Mouse (Mus musculus) adrenal gland, postnatal 25 days (tissue): ENCODE data around the gene Vmn1r167. TPM values are rescaled to one million over a fixed set of nuclear protein-coding genes. Genes with fewer than 3 reads are reported as not detected.
"Not testable (repeated sequence)": the region's sequence is repeated elsewhere in the genome, so short reads cannot be mapped to it uniquely, and the experiment has no call there.

Experiments used
- DNase-seq: peaks from one replicate; pipeline ENCODE4 v3.0.0; 2021; ENCODE audit warnings: mixed read lengths
- long read RNA-seq: library from polyadenylated mRNA; stranded (forward); transcript quantifications from one replicate; pipeline ENCODE4 v2.0.0, GENCODE M21; 2021
- total RNA-seq: library from RNA; stranded (reverse); gene quantifications from 2 replicates; pipeline ENCODE4 v1.2.3, GENCODE M21; 2021

Gene Vmn1r167
- total RNA-seq: not detected in 2 replicates
- long read RNA-seq: 0 reads

DNA sequence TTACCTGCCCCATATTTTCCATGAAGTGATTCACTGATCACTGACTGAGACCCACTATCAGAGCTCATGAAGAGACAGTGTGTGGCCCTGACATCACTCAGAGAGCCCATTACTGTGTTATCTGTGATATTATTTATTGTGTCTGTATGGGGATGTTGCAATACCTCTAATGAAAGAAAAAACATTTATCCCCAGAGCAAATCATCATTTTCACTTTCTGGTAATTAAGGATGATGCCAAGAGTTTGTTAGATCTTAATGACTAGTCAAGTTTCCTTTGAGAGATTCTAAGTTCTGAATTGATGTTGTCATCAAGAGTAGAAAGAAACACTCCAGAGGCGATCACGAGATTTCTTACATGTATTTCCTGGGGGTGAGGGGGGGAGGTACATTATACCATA is at the start of gene Vmn1r167:
Vmn1r167 (minus strand) TSS at position 101 of the 400 bp plus-strand sequence.
- not testable (repeated sequence) for DNase-seq

DNA sequence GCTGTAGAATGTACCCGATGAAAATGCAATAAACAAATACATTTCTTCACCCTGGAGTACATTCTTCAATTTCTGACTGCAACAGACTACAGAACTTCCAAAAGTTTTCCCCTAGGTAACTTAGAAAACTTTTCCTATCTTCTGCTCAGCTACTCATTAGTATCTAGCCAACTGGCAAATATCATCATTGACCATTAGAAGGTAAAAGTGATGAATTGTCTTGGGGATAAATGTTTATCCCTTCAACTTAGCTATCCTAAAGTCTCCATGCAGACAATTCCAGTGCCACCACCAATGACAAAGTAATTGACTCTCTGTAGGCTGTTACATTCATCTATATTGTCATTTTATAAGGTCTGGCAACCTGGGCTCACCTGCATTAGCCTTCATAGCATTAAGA is 32.4 kb upstream of the Vmn1r167 start, which contains the start of gene Vmn1r168:
Vmn1r168 (plus strand) TSS at position 301 of the 400 bp plus-strand sequence.
- DNase-seq: not testable (repeated sequence)

DNA sequence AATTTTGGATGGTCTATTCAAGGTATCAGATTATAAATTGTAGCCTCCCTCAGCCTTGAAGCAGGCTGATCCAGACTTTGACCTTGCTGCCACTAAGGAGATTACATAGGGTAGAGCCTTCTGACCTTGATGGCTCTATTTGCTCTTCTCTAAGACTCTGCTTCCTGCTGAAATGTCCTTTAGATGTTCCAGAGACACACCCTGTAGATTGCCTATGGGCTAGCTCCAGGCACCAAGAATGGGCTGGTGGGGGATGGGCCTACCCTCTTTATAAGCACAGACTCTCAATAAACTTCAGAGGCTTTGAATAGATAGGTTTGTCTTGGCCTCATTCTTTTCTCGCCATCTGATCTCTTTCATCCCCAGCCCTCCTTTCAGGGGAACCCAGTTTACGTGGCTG is 34.1 kb downstream of the Vmn1r167 start:
- DNase-seq: not testable (repeated sequence)

DNA sequence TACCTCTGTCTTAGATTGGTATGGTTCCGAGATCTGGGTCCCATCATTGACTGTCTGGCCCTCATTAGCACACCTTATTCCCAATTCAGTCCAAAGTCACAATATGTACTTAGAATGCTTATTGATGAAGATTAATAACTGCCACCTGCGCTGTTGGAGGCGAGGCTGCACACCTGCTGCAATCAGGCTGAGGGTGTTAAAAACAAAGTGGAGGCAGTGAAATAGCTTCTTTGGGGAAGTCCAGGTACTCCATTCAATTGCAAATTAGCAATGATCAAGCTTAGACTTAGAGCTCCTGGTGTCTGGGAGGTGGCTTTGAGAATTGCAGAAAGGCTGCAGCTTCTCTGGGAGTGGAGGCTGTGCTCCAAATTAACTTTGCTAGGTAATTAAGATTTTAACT is 36.2 kb downstream of the Vmn1r167 start:
- DNase-seq: not testable (repeated sequence)

DNA sequence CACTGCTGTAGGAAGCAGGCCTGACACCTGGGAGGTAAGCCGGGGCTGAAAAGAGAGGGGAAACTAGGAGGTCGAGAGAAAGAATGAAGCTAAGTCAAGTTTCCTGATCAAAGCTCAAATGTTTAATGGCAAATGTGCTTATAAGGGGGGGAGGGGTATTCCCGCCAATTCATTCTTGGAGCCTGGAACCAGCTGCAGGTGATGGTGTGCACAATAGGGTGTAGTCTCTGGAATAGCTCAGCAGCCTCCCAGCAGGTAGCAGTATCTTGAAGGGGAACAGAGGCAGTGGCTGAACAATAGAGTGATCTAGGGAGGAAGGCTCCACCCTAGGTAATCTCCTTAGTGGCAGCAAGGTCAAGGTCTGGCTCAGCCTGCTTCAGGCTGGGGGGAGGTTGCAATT is 36.8 kb downstream of the Vmn1r167 start:
- not testable (repeated sequence) for DNase-seq

Other genes with a start within 250 kb of the Vmn1r167 start
- gene Gm6902, start 228.3 kb downstream of the Vmn1r167 start, total RNA-seq: not detected in 2 replicates
- not detected in 2 replicates for gene Nlrp4e, start 206.0 kb downstream of the Vmn1r167 start, total RNA-seq
- 0.15 and 0.24 TPM in 2 replicates for gene Nlrp5, start 121.3 kb downstream of the Vmn1r167 start, total RNA-seq
- not detected in 2 replicates for gene Vmn1r168, start 32.5 kb upstream of the Vmn1r167 start, total RNA-seq
- gene Vmn1r169, start 68.3 kb upstream of the Vmn1r167 start, total RNA-seq: not detected in 2 replicates
- not detected in 2 replicates for gene Vmn1r170, start 99.0 kb upstream of the Vmn1r167 start, total RNA-seq
- not detected in 2 replicates for gene Vmn1r171, start 123.5 kb upstream of the Vmn1r167 start, total RNA-seq
- gene Vmn1r172, start 151.1 kb upstream of the Vmn1r167 start, total RNA-seq: not detected in 2 replicates
- not detected in 2 replicates for gene Vmn1r173, start 193.5 kb upstream of the Vmn1r167 start, total RNA-seq
- gene Vmn1r174, start 245.1 kb upstream of the Vmn1r167 start, total RNA-seq: not detected in 2 replicates